Mouse (Mus musculus) liver, embryonic 14.5 days (tissue): ENCODE results near the gene Map6d1. TPM values are rescaled to one million over a fixed set of nuclear protein-coding genes. Genes with fewer than 3 reads are reported as not detected.

ENCODE experiments used
- ATAC-seq: fragments of 200-750 bp; cut with Nextera tagmentation; 2 replicates; pipeline ENCODE4 v1.8.0; 2017; ENCODE audit warnings: moderate number of reproducible peaks, mild to moderate bottlenecking, moderate library complexity; ENCODE audit not compliant: insufficient read depth
- DNase-seq, 3 experiments: peaks; one replicate each; pipeline ENCODE4 v3.0.0-alpha.2; 2012 to 2013; ENCODE audit warnings: low read depth in 3 of 3, low spot score in 3 of 3
- H3K27ac ChIP-seq: fragments of 300-500 bp; sonication (generic); 2 replicates; pipeline ENCODE4 v1.5.1; 2014; ENCODE audit warnings: moderate library complexity, mild to moderate bottlenecking, control low read depth, inconsistent platforms
- H3K27me3 ChIP-seq: fragments of 300-500 bp; sonication (generic); 2 replicates; pipeline ENCODE4 v1.6.1; 2014; ENCODE audit warnings: mild to moderate bottlenecking, low read length, moderate library complexity; ENCODE audit not compliant: control insufficient read depth, insufficient read depth
- H3K36me3 ChIP-seq: fragments of 300-500 bp; sonication (generic); replicated peaks from 2 replicates; pipeline ENCODE4 v1.6.1; 2014; ENCODE audit warnings: low read depth; ENCODE audit not compliant: control insufficient read depth, insufficient read depth
- H3K4me1 ChIP-seq, 2 experiments: fragments of 200-500 bp in 1 of 2; fragments of 300-500 bp in 1 of 2; sonication (generic) in 1 of 2; replicated peaks; 2 replicates each; pipeline ENCODE4 v1.6.1; 2012 to 2014; ENCODE audit warnings: antibody characterized with exemption in 1 of 2, inconsistent platforms in 1 of 2, low read length in 1 of 2; ENCODE audit not compliant: control insufficient read depth in 2 of 2, insufficient read depth in 2 of 2
- H3K4me2 ChIP-seq: fragments of 300-500 bp; sonication (generic); 2 replicates; pipeline ENCODE4 v1.6.1; 2014; ENCODE audit warnings: low read depth, mild to moderate bottlenecking, control low read depth, moderate library complexity
- H3K4me3 ChIP-seq, 2 experiments: fragments of 200-500 bp in 1 of 2; fragments of 300-500 bp in 1 of 2; sonication (generic) in 1 of 2; 2 replicates each; pipeline ENCODE4 v1.5.1; 2012 to 2014; ENCODE audit warnings: low read depth in 2 of 2, low read length in 2 of 2, mild to moderate bottlenecking in 2 of 2, control low read depth in 1 of 2, inconsistent platforms in 1 of 2, moderate library complexity in 1 of 2; ENCODE audit not compliant: insufficient read depth in 1 of 2
- H3K9ac ChIP-seq: fragments of 300-500 bp; sonication (generic); replicated peaks from 2 replicates; pipeline ENCODE4 v1.6.1; 2014; ENCODE audit warnings: mild to moderate bottlenecking, control low read depth, moderate library complexity
- H3K9me3 ChIP-seq: fragments of 300-500 bp; sonication (generic); 2 replicates; pipeline ENCODE4 v1.6.1; 2016; ENCODE audit warnings: low read length, mixed read lengths; ENCODE audit not compliant: control insufficient read depth
- CTCF ChIP-seq: IDR thresholded peaks from 2 replicates; pipeline ENCODE4 v1.5.1; 2016; ENCODE audit warnings: antibody characterized with exemption, low read depth, control low read depth
- EP300 ChIP-seq: IDR thresholded peaks from 2 replicates; pipeline ENCODE4 v1.6.1; 2016; ENCODE audit warnings: antibody characterized with exemption, low read depth
- WGBS: fragments of 180-500 bp; shearing (Covaris S2); extraction: QIAGEN DNeasy Blood & Tissue Kit; methylation state at CpG from one replicate; pipeline ENCODE4 v1.1.7; 2014; ENCODE audit not compliant: insufficient replicate concordance; 5-methylcytosine and 5-hydroxymethylcytosine counted together
- polyA plus RNA-seq, 2 experiments: library from polyadenylated mRNA; depleted of rRNA in 1 of 2; stranded (reverse) in 1 of 2; unstranded in 1 of 2; fragments of >200 nt; fragmentation: Nextera tagmentation in 1 of 2; extraction: Ambion mirVana in 1 of 2; gene quantifications; 2 replicates each; pipeline versions ENCODE4 v1.2.1 to v1.2.3; 2012 to 2014

Gene Map6d1
- polyA plus RNA-seq, 2 experiments, result 0.02 TPM; not detected in 1

- 55% methylated on average over 7 of the region's 7 CpGs for WGBS
- no peak overlapping the region for H3K4me2 ChIP-seq
- no peak for TF ChIP-seq CTCF
- TF ChIP-seq EP300, result no peak
- no peak for ATAC-seq
- H3K36me3 ChIP-seq, result no peaks in the 10 kb centered on the region
- no peak overlapping the region for H3K4me3 ChIP-seq
- no peaks in the 10 kb centered on the region for H3K9me3 ChIP-seq
- no peaks in the 10 kb centered on the region for H3K27me3 ChIP-seq
- no peak overlapping the region for H3K27ac ChIP-seq
- H3K4me1 ChIP-seq, result no peaks in the 10 kb centered on the region
- H3K9ac ChIP-seq, result no peak overlapping the region
- no peak for DNase-seq
Measured at GRCm38 (mm10) chr16:20265089-20265488, 23.9 kb upstream of the Map6d1 start.

- WGBS, result 72% methylated on average over 5 of the region's 5 CpGs
- Histone ChIP-seq H3K27ac (no peak overlapping the region), H3K9me3 (no peaks in the 10 kb centered on the region), H3K36me3 (no peaks in the 10 kb centered on the region), H3K9ac (no peak overlapping the region), H3K27me3 (no peaks in the 10 kb centered on the region), H3K4me2 (no peak overlapping the region), H3K4me1 (no peaks in the 10 kb centered on the region), H3K4me3 (no peak overlapping the region)
- ATAC-seq, result no peak
- no peak for DNase-seq
- TF ChIP-seq CTCF, result no peak
- TF ChIP-seq EP300, result no peak
Measured at GRCm38 (mm10) chr16:20257926-20258325, 16.8 kb upstream of the Map6d1 start.

GRCm38 (mm10) chr16:20248442-20249174 is 7.5 kb upstream of the Map6d1 start:
- DNase-seq, result no peak
- no peak for ATAC-seq
- TF ChIP-seq EP300 (no peak), CTCF (no peak)
- no peak overlapping the region for H3K27ac ChIP-seq
- no peak overlapping the region for H3K4me2 ChIP-seq
- 73% methylated on average over 9 of the region's 9 CpGs for WGBS
- H3K36me3 ChIP-seq, result no peaks in the 10 kb centered on the region
- no peaks in the 10 kb centered on the region for H3K27me3 ChIP-seq
- H3K9ac ChIP-seq, result no peak overlapping the region
- no peaks in the 10 kb centered on the region for H3K9me3 ChIP-seq
- no peak overlapping the region for H3K4me3 ChIP-seq
- no peaks in the 10 kb centered on the region for H3K4me1 ChIP-seq

- no peaks in the 10 kb centered on the region for H3K4me1 ChIP-seq
- no peaks in the 10 kb centered on the region for H3K36me3 ChIP-seq
- H3K27ac ChIP-seq, result no peak overlapping the region
- peaks cover under 1% of the 10 kb centered on the region; the same call in 1 of the 2 replicates for H3K27me3 ChIP-seq
- DNase-seq (no peak), ATAC-seq (no peak)
- no peak overlapping the region for H3K4me2 ChIP-seq
- H3K9me3 ChIP-seq, result no peaks in the 10 kb centered on the region
- TF ChIP-seq EP300 (no peak), CTCF (no peak)
- H3K4me3 ChIP-seq, result no peak overlapping the region
- no peak overlapping the region for H3K9ac ChIP-seq
Measured at GRCm38 (mm10) chr16:20247103-20247502, 5.9 kb upstream of the Map6d1 start.

GRCm38 (mm10) chr16:20238646-20239045 is 2.5 kb downstream of the Map6d1 start:
- DNase-seq, result no peak
- Histone ChIP-seq H3K27me3 (peaks cover 31% of the 10 kb centered on the region), H3K4me1 (no peaks in the 10 kb centered on the region), H3K27ac (no peak overlapping the region), H3K9me3 (no peaks in the 10 kb centered on the region), H3K4me3 (no peak overlapping the region), H3K4me2 (no peak overlapping the region), H3K36me3 (no peaks in the 10 kb centered on the region), H3K9ac (no peak overlapping the region)
- no peak for ATAC-seq
- TF ChIP-seq EP300, result no peak
- TF ChIP-seq CTCF, result no peak
- WGBS, result 71% methylated on average over 4 of the region's 4 CpGs
